Mouse (Mus musculus): Measurements from ENCODE around the gene Efcab11.

The Efcab11 gene

GRCm38 (mm10) chr12:99756213-99756612 lies 128.0 kb downstream of the Efcab11 start:
- no peak for DNase-seq (ENCODE audit: low spot score in 2 of 2)

- no peak for DNase-seq (ENCODE audit: low spot score in 2 of 2)
These were observed 131.3 kb downstream of the Efcab11 start for GRCm38 (mm10) chr12:99752986-99753385.

GRCm38 (mm10) chr12:99749391-99749790 lies 134.8 kb downstream of the Efcab11 start:
- no peak for DNase-seq (ENCODE audit: low spot score in 2 of 2)

- DNase-seq (ENCODE audit: low spot score in 2 of 2), result no peak
These were observed 142.6 kb downstream of the Efcab11 start for GRCm38 (mm10) chr12:99741631-99742030.

GRCm38 (mm10) chr12:99739211-99739610 lies 145.0 kb downstream of the Efcab11 start:
- DNase-seq (ENCODE audit: low spot score in 2 of 2), result no peak

GRCm38 (mm10) chr12:99738256-99738655 lies 146.0 kb downstream of the Efcab11 start:
- no peak for DNase-seq (ENCODE audit: low spot score in 2 of 2)

- DNase-seq (ENCODE audit: low spot score in 2 of 2), result no peak
These were observed 147.3 kb downstream of the Efcab11 start for GRCm38 (mm10) chr12:99736971-99737370.

GRCm38 (mm10) chr12:99735172-99735571 lies 149.1 kb downstream of the Efcab11 start:
- DNase-seq (ENCODE audit: low spot score in 2 of 2), result no peak

- no peak for DNase-seq (ENCODE audit: low spot score in 2 of 2)
These were observed 160.0 kb downstream of the Efcab11 start for GRCm38 (mm10) chr12:99724206-99724605.

- no peak for DNase-seq (ENCODE audit: low spot score in 2 of 2)
These were observed 160.4 kb downstream of the Efcab11 start for GRCm38 (mm10) chr12:99723791-99724190.

- DNase-seq (ENCODE audit: low spot score in 2 of 2), result no peak
These were observed 162.9 kb downstream of the Efcab11 start for GRCm38 (mm10) chr12:99721318-99721717.

- no peak for DNase-seq (ENCODE audit: low spot score in 2 of 2)
These were observed 164.5 kb downstream of the Efcab11 start for GRCm38 (mm10) chr12:99719777-99720176.

GRCm38 (mm10) chr12:99718161-99718560 lies 166.1 kb downstream of the Efcab11 start:
- DNase-seq (ENCODE audit: low spot score in 2 of 2), result no peak

- no peak for DNase-seq (ENCODE audit: low spot score in 2 of 2)
These were observed 168.1 kb downstream of the Efcab11 start for GRCm38 (mm10) chr12:99716038-99716610.

- DNase-seq (ENCODE audit: low spot score in 2 of 2), result no peak
These were observed 168.9 kb downstream of the Efcab11 start for GRCm38 (mm10) chr12:99715129-99716037.

GRCm38 (mm10) chr12:99712214-99712613 lies 172.0 kb downstream of the Efcab11 start:
- no peak for DNase-seq (ENCODE audit: low spot score in 2 of 2)

GRCm38 (mm10) chr12:99702248-99702647 lies 182.0 kb downstream of the Efcab11 start:
- DNase-seq (ENCODE audit: low spot score in 2 of 2), result no peak

GRCm38 (mm10) chr12:99700380-99700779 lies 183.9 kb downstream of the Efcab11 start:
- DNase-seq (ENCODE audit: low spot score in 2 of 2), result no peak

- no peak for DNase-seq (ENCODE audit: low spot score in 2 of 2)
These were observed 184.7 kb downstream of the Efcab11 start for GRCm38 (mm10) chr12:99699379-99700023.

- no peak for DNase-seq (ENCODE audit: low spot score in 2 of 2)
These were observed 190.2 kb downstream of the Efcab11 start for GRCm38 (mm10) chr12:99694066-99694465.

GRCm38 (mm10) chr12:99686418-99686992 lies 197.7 kb downstream of the Efcab11 start:
- no peak for DNase-seq (ENCODE audit: low spot score in 2 of 2)

- DNase-seq (ENCODE audit: low spot score in 2 of 2), result no peak
These were observed 198.7 kb downstream of the Efcab11 start for GRCm38 (mm10) chr12:99685451-99686100.
